Mouse (Mus musculus): ENCODE measurements around the gene Gm42372. TPM values are rescaled to one million over a fixed set of nuclear protein-coding genes. Genes with fewer than 3 reads are reported as not detected.

The Gm42372 gene
- total RNA-seq, 1 experiment = 0.13 TPM

GRCm38 (mm10) chr7:16942861-16943260 lies 40.0 kb upstream of the Gm42372 start:
- in situ Hi-C loops (cut with MboI; ENCODE audit: low sequenced_read_pairs in 2 of 2, unreplicated experiment in 2 of 2) = no loop called here

GRCm38 (mm10) chr7:16944061-16944807 lies 38.7 kb upstream of the Gm42372 start, which contains the start of gene Pnmal2:
Pnmal2 (plus strand) TSS chr7:16944682.
- in situ Hi-C loops (cut with MboI; ENCODE audit: low sequenced_read_pairs in 2 of 2, unreplicated experiment in 2 of 2) = no loop called here
- TF ChIP-seq MAFK (IDR thresholded peaks at IDR 0.05; ENCODE audit: insufficient read depth, low read depth, low read length) (no peak), CHD2 (IDR thresholded peaks at IDR 0.05; ENCODE audit: low read depth, low read length) (no peak), ZNF384 (IDR thresholded peaks at IDR 0.05; ENCODE audit: low read depth, low read length) (no peak), ZC3H11A (IDR thresholded peaks at IDR 0.05; ENCODE audit: borderline replicate concordance, low read depth, low read length) (no peak), HCFC1 (IDR thresholded peaks at IDR 0.05; ENCODE audit: borderline replicate concordance, insufficient read depth, low read length) (no peak; the same call in 1 of the 2 replicates)
- peak; percentile 78 for DNase-seq (ENCODE audit: low read depth, low spot score)
- Histone ChIP-seq H3K4me1 (ENCODE audit: control insufficient read depth in 2 of 2, insufficient read depth in 2 of 2, low read length in 2 of 2, poor library complexity in 1 of 2) (peaks cover 0 to 4% of the 10 kb centered on the region in 2 experiments; a peak in 3 of 4 replicates), H3K36me3 (ENCODE audit: control insufficient read depth, insufficient read depth, low read length, poor library complexity, severe bottlenecking) (no peaks in the 10 kb centered on the region), H3K9me3 (ENCODE audit: control insufficient read depth, insufficient read depth, low read depth, low read length) (no peaks in the 10 kb centered on the region), H3K9ac (ENCODE audit: insufficient read depth, low read depth, low read length, poor library complexity, severe bottlenecking) (peak within 1 kb of the TSS; percentile 52), H3K4me3 (ENCODE audit: insufficient read depth in 1 of 2, low read depth in 1 of 2, low read length in 2 of 2, poor library complexity in 1 of 2, severe bottlenecking in 1 of 2) (peak within 1 kb of the TSS; percentile 70 to 76), H3K27ac (ENCODE audit: insufficient read depth, low read depth, low read length, poor library complexity, severe bottlenecking) (no peak within 1 kb of the TSS)

More at GRCm38 (mm10) chr7:16942861-16943260, 40.0 kb upstream of the Gm42372 start:
- Histone ChIP-seq H3K9ac (ENCODE audit: insufficient read depth, low read depth, low read length, poor library complexity, severe bottlenecking) (no peak overlapping the region), H3K9me3 (ENCODE audit: control insufficient read depth, insufficient read depth, low read depth, low read length) (no peaks in the 10 kb centered on the region), H3K36me3 (ENCODE audit: control insufficient read depth, insufficient read depth, low read length, poor library complexity, severe bottlenecking) (no peaks in the 10 kb centered on the region), H3K27ac (ENCODE audit: insufficient read depth, low read depth, low read length, poor library complexity, severe bottlenecking) (no peak overlapping the region), H3K4me3 (ENCODE audit: insufficient read depth in 1 of 2, low read depth in 1 of 2, low read length in 2 of 2, poor library complexity in 1 of 2, severe bottlenecking in 1 of 2) (no peak overlapping the region), H3K4me1 (ENCODE audit: control insufficient read depth in 2 of 2, insufficient read depth in 2 of 2, low read length in 2 of 2, poor library complexity in 1 of 2) (peaks cover 0 to 4% of the 10 kb centered on the region in 2 experiments; a peak in 3 of 4 replicates)
- no peak for DNase-seq (ENCODE audit: low read depth, low spot score)
- TF ChIP-seq ZNF384 (IDR thresholded peaks at IDR 0.05; ENCODE audit: low read depth, low read length) (no peak), ZC3H11A (IDR thresholded peaks at IDR 0.05; ENCODE audit: borderline replicate concordance, low read depth, low read length) (no peak), MAFK (IDR thresholded peaks at IDR 0.05; ENCODE audit: insufficient read depth, low read depth, low read length) (no peak), CHD2 (IDR thresholded peaks at IDR 0.05; ENCODE audit: low read depth, low read length) (no peak)

- TF ChIP-seq MAFK (IDR thresholded peaks at IDR 0.05; ENCODE audit: insufficient read depth, low read depth, low read length) (no peak), ZNF384 (IDR thresholded peaks at IDR 0.05; ENCODE audit: low read depth, low read length) (no peak), ZC3H11A (IDR thresholded peaks at IDR 0.05; ENCODE audit: borderline replicate concordance, low read depth, low read length) (no peak), CHD2 (IDR thresholded peaks at IDR 0.05; ENCODE audit: low read depth, low read length) (no peak)
These were observed 38.0 kb upstream of the Gm42372 start for GRCm38 (mm10) chr7:16944808-16945315.

GRCm38 (mm10) chr7:16945419-16945818 lies 37.5 kb upstream of the Gm42372 start:
- in situ Hi-C loops (cut with MboI; ENCODE audit: low sequenced_read_pairs in 2 of 2, unreplicated experiment in 2 of 2) = no loop called here
- no peak for TF ChIP-seq CHD2 (IDR thresholded peaks at IDR 0.05; ENCODE audit: low read depth, low read length)
- no peaks in the 10 kb centered on the region for H3K36me3 ChIP-seq (ENCODE audit: control insufficient read depth, insufficient read depth, low read length, poor library complexity, severe bottlenecking)
- H3K9ac ChIP-seq (ENCODE audit: insufficient read depth, low read depth, low read length, poor library complexity, severe bottlenecking) = no peak overlapping the region
- DNase-seq (ENCODE audit: low read depth, low spot score) = no peak
- H3K9me3 ChIP-seq (ENCODE audit: control insufficient read depth, insufficient read depth, low read depth, low read length) = no peaks in the 10 kb centered on the region
- H3K4me3 ChIP-seq (ENCODE audit: insufficient read depth in 1 of 2, low read depth in 1 of 2, low read length in 2 of 2, poor library complexity in 1 of 2, severe bottlenecking in 1 of 2) = peak overlapping the region; percentile 70 to 76; a peak in 3 of 4 replicates
- H3K4me1 ChIP-seq (ENCODE audit: control insufficient read depth in 2 of 2, insufficient read depth in 2 of 2, low read length in 2 of 2, poor library complexity in 1 of 2) = peaks cover under 1 to 7% of the 10 kb centered on the region in 2 experiments; a peak in 3 of 4 replicates
- no peak overlapping the region for H3K27ac ChIP-seq (ENCODE audit: insufficient read depth, low read depth, low read length, poor library complexity, severe bottlenecking)

More at GRCm38 (mm10) chr7:16944808-16945315, 38.0 kb upstream of the Gm42372 start:
- H3K9me3 ChIP-seq (ENCODE audit: control insufficient read depth, insufficient read depth, low read depth, low read length) = no peaks in the 10 kb centered on the region
- H3K36me3 ChIP-seq (ENCODE audit: control insufficient read depth, insufficient read depth, low read length, poor library complexity, severe bottlenecking) = no peaks in the 10 kb centered on the region
- DNase-seq (ENCODE audit: low read depth, low spot score) = no peak
- H3K27ac ChIP-seq (ENCODE audit: insufficient read depth, low read depth, low read length, poor library complexity, severe bottlenecking) = no peak overlapping the region
- in situ Hi-C loops (cut with MboI; ENCODE audit: low sequenced_read_pairs in 2 of 2, unreplicated experiment in 2 of 2) = no loop called here
- H3K4me3 ChIP-seq (ENCODE audit: insufficient read depth in 1 of 2, low read depth in 1 of 2, low read length in 2 of 2, poor library complexity in 1 of 2, severe bottlenecking in 1 of 2) = peak overlapping the region; percentile 70 to 76
- H3K4me1 ChIP-seq (ENCODE audit: control insufficient read depth in 2 of 2, insufficient read depth in 2 of 2, low read length in 2 of 2, poor library complexity in 1 of 2) = peaks cover 0 to 4% of the 10 kb centered on the region in 2 experiments; a peak in 3 of 4 replicates
- peak overlapping the region; percentile 52 for H3K9ac ChIP-seq (ENCODE audit: insufficient read depth, low read depth, low read length, poor library complexity, severe bottlenecking)

Data from ES-E14 (cell line).